Mouse (Mus musculus) cortical plate, adult 2 months (tissue): ENCODE results near the gene Leo1. TPM values are rescaled to one million over a fixed set of nuclear protein-coding genes. Genes with fewer than 3 reads are reported as not detected.

Source experiments
- H3K27ac ChIP-seq: fragments of 200-500 bp; 2 replicates; pipeline ENCODE4 v1.5.1; 2012; ENCODE audit warnings: low read length, control low read depth, inconsistent platforms; ENCODE audit not compliant: insufficient read depth
- H3K4me1 ChIP-seq: fragments of 200-500 bp; 2 replicates; pipeline ENCODE4 v1.6.1; 2011; ENCODE audit warnings: low read length; ENCODE audit not compliant: control insufficient read depth, insufficient read depth
- H3K4me3 ChIP-seq: fragments of 200-500 bp; 2 replicates; pipeline ENCODE4 v1.5.1; 2011; ENCODE audit warnings: mild to moderate bottlenecking, low read length, control low read depth; ENCODE audit not compliant: insufficient read depth
- CTCF ChIP-seq: fragments of 200-500 bp; IDR thresholded peaks from 2 replicates; pipeline ENCODE4 v1.5.1; 2011; ENCODE audit warnings: mild to moderate bottlenecking, control low read depth, low read length; ENCODE audit not compliant: insufficient read depth; ENCODE audit errors: extremely low read depth
- POLR2A ChIP-seq: fragments of 200-500 bp; IDR thresholded peaks from 2 replicates; pipeline ENCODE4 v1.6.1; 2011; ENCODE audit warnings: mild to moderate bottlenecking, low read length, control low read depth; ENCODE audit not compliant: insufficient read depth; ENCODE audit errors: extremely low read depth
- polyA plus RNA-seq: library from polyadenylated mRNA; depleted of rRNA; stranded (reverse); fragments of >200 nt; gene quantifications from 2 replicates; pipeline ENCODE4 v1.2.3, GENCODE M21; 2012

The Leo1 gene
- polyA plus RNA-seq, 1 experiment, result 12.9 TPM

DNA sequence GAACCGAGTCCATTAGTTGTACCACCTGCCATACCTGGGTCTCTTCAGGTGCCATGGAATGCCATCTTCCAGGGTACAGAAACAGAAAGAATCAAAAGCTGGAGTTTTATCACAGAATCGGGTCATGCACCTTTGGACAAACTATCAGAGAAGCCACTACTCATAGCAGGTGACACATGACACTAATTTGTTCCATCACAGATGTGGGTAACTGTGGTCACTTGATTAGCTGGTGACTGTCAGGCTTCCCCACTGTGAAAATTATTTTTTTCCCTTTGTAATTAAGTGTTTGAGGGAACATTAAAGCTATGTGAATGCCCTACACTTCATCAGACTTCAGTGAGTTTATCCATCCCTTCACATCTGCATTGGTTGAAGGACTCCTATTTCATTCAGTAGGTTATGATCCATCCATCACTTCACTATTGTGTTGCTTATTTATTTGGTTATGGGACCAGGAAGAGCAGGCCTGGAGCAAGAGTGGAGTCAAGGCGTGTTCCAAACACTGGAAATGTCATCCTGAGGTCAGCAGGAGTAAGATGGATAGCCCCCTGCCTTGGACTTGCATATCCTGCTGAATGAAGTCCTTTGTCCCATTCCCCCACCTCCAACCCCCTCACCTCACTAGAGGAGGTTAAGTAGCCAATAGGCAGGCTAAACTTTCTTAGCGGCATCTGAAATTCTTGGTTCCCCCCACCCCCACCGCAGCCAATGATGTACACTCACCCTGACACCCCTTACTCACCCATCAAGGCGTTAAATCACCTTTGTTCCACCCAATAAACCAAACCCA is 16.8 kb upstream of the Leo1 start:
- TF ChIP-seq POLR2A, result no peak

DNA sequence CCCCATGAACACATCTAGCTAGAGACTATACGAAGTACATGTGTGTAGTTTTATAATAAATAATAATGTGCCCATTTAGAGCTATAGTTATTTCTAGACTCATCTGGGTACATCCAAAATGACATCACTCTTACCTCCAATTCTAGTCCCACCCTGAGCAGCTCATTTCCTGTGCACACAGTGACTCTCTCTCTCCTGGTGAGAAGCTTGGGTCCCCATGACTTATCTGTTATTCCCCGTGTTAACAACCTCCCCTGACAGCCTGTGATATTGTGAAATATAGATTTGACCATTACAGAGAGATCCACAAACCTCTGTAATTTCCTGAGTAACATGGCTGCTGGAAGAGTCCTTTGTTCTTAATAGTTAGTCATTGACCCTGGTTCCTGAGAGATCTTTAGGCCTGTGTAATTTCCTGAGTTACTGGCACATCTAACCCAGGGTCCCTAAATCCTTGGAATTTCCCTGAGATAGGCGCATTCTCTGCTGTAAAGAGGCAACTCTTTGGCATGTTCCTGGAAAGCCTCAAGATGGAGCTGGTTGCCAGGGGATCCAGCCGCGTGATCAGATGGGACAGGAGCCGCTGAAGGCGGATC is 15.4 kb upstream of the Leo1 start:
- TF ChIP-seq POLR2A, result no peak
- Histone ChIP-seq H3K4me3 (no peak overlapping the region), H3K27ac (no peak overlapping the region), H3K4me1 (no peaks in the 10 kb centered on the region)

More for the DNA sequence above, 16.8 kb upstream of the Leo1 start:
- Histone ChIP-seq H3K27ac (no peak overlapping the region), H3K4me1 (no peaks in the 10 kb centered on the region), H3K4me3 (no peak overlapping the region)

DNA sequence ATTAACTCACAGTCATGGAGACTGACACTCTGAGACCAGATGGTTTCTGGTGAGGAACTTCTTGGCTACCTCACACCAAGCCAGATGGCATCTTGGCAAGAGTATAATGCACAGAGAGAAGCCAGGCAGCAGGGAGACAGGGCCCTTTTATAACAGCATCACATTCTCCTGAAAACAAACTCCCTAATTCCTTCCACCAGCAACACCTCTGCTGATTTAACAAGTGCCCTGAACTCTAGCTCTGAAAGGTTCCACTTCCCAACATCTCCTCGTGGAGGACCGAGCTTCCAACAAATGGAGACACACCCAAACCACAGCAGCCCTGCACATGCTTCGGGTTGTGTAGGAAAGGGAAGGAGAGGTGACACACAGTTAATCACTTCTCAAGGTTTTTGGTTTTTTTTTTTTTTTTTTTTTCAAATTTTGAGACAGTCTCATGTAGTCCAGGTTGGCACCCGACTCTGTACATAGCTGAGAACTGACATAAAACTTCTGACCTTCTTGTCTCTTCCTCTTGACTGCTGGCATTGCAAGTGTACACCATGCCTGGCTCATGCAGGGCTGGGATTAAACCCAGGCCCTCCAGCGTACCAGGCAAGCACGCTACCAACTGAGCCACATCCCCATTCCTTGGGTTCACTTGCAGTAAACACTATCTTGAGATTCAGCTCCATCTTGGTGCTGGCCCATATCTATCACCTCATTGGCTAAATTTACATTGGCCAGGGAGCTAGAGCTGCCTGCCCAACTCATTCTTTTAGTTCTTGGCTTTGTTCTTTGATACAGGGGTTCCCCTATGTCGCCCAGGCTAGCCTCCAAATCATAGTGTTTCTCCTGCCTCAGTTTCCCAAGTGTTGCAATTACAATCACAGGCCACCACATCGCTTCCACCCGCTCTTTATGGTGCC is 13.7 kb upstream of the Leo1 start:
- H3K4me1 ChIP-seq, result no peaks in the 10 kb centered on the region
- no peak overlapping the region for H3K27ac ChIP-seq
- TF ChIP-seq CTCF, result no peak
- TF ChIP-seq POLR2A, result no peak
- no peak overlapping the region for H3K4me3 ChIP-seq

DNA sequence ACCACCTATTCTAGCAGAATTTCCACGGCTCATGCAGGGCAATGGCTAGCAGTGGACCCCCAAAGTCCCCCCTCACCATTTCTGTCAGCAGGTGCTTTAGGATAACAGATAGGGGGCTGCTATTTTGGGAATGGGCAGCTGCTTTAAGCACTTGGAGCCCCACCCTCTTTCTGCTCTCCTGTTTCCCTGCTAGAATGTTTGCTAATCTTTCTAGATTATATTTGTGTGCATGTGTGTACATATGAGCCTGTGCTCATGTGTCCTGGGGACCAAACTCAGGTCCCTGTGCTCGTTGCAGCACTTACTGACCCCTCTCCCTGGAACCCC is 13.1 kb upstream of the Leo1 start:
- TF ChIP-seq POLR2A (no peak), CTCF (no peak)
- Histone ChIP-seq H3K4me3 (no peak overlapping the region), H3K27ac (no peak overlapping the region), H3K4me1 (no peaks in the 10 kb centered on the region)

DNA sequence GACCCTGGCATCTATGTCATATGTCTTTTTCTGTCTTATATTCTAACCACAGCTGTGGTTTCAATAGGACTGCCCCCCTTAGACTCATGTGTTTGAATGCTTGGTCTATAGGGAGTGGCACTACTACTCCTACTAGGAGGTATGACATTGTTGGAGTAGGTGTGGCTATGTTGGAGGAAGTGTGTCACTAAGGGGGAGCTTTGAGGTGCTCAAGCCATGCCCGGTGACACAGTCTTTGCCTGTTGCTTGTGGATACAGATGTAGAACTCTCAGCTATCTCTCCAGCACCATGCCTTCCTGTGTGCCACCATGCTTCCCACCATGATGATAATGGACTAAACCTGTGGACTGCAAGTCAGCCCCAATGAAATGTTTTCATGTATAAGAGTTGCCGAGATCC is 12.3 kb upstream of the Leo1 start:
- H3K4me3 ChIP-seq, result no peak overlapping the region
- H3K4me1 ChIP-seq, result no peaks in the 10 kb centered on the region
- no peak overlapping the region for H3K27ac ChIP-seq
- TF ChIP-seq CTCF (no peak), POLR2A (no peak)

DNA sequence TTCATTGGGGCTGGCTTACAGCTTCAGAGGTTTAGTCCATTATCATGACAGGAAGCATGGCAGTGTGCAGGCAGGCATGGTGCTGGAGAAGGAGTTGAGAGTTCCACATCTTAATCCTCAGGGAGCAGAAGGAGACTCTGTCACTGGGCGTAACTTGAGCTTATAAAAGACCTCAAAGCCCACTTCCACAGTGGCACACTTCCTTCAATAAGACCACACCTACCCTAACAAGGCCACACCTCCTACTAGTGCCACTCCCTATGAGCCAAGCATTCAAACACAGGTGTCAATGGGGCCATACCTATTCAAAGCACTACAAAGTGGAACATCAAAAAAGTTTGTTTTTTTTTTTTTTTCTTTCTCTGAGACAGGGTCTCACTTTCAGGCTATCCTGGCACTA is 11.7 kb upstream of the Leo1 start:
- TF ChIP-seq CTCF, result no peak
- no peak for TF ChIP-seq POLR2A
- Histone ChIP-seq H3K27ac (no peak overlapping the region), H3K4me1 (no peaks in the 10 kb centered on the region), H3K4me3 (no peak overlapping the region)

DNA sequence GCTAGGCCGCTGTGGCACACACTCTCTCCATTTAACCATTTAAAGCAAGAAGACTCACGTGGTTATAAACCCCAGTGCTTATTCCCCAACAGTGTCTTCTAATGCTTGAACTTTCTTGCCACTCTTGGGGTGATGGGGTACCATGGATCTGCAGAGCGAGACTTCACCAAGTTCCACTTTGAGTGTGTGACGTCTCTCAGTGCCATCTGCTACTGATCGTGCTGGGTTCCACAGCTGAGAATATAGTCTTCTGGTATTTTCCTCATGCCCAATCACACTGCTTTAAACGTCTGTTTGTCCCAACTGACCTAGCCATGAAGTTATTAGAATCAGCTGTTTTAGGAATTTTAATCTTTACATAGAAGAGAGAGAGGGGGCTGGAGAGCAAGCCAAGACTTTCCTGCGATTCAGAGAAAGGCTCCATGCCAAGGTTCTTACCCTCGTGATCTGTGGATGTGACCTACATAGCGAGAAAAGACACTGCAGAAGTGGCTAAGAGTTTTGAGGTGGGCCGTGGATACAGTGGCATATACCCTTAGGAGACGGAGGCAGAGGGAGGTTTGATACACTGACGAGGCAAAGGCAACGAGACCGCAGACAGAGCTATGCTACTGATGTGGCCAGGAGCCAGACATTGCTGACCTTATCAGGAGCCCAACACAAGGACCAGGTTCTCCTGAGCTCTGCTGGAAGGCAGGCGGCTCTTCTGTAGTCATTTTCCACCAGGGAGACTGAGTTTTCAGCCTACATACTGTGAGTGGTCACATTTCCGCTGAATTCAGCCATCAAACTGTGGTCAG is 10.3 kb upstream of the Leo1 start:
- Histone ChIP-seq H3K27ac (peak overlapping the region; percentile 22; the same call in 1 of the 2 replicates), H3K4me3 (no peak overlapping the region), H3K4me1 (no peaks in the 10 kb centered on the region)
- TF ChIP-seq CTCF, result no peak
- no peak for TF ChIP-seq POLR2A

DNA sequence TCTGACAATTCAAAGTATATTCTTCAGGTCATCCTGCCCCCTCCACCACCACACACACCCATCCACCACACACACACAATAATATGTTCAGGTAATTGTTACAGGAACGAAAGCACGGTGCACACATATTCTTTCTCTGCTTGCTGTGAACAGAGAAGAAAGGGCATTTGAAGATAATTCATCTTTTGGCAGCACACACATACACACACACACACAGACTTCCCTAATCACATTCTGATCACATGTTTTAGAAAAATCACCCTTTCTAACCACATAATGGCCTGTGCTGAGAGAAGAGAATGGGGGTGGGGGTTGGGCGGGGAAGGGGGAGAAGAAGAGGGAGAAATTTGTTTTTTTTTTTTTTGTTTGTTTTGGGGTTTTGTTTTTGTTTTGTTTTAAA is 8.6 kb upstream of the Leo1 start:
- no peak overlapping the region for H3K4me3 ChIP-seq
- no peak for TF ChIP-seq POLR2A
- no peak for TF ChIP-seq CTCF
- no peaks in the 10 kb centered on the region for H3K4me1 ChIP-seq
- H3K27ac ChIP-seq, result no peak overlapping the region

DNA sequence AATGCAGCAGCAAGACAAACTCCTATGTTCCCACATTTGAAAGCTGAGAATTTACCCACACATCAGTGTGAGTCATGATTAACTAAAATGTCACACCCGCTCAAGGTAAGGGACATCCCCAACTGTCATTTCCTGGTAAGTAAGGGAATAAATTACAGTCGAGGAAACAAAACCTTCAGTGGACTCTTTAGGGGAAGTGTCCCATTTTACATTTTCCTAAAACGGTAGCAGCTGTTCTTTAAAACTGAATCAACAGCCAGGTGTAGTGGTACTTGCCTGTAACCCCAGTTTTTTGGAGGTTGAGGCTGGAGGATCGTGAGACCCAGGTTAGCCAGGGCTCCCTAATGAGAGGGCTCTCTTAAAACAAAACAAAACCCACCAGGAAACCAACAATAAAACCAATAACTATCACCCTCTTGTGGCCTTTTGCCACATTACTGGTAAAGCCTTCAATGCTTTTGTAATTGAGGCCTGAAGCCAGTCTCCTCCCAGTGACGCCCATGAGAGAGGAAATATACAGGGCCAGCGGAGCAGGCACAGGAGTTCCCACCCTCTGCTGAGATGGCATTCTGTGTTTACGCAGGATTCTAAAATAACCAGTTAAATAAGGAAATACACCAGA is 7.0 kb upstream of the Leo1 start:
- TF ChIP-seq CTCF (peak; percentile 16; the same call in 1 of the 2 replicates), POLR2A (no peak)
- no peak overlapping the region for H3K27ac ChIP-seq
- H3K4me3 ChIP-seq, result no peak overlapping the region
- no peaks in the 10 kb centered on the region for H3K4me1 ChIP-seq
